Mouse (Mus musculus) liver, embryonic 12.5 days (tissue): Measurements from ENCODE around the gene Cpt1c. TPM values are rescaled to one million over a fixed set of nuclear protein-coding genes. Genes with fewer than 3 reads are reported as not detected.

ENCODE experiments used
- ATAC-seq: fragments of 200-750 bp; cut with Nextera tagmentation; 2 replicates; pipeline ENCODE4 v1.8.0; 2017; ENCODE audit warnings: moderate number of reproducible peaks, mild to moderate bottlenecking, moderate library complexity
- H3K27ac ChIP-seq: fragments of 300-500 bp; sonication (generic); 2 replicates; pipeline ENCODE4 v1.5.1; 2016; ENCODE audit warnings: mild to moderate bottlenecking
- H3K27me3 ChIP-seq: fragments of 300-500 bp; sonication (generic); replicated peaks from 2 replicates; pipeline ENCODE4 v1.6.1; 2016; ENCODE audit warnings: mild to moderate bottlenecking, moderate library complexity
- H3K36me3 ChIP-seq: fragments of 300-500 bp; sonication (generic); 2 replicates; pipeline ENCODE4 v1.6.1; 2016; ENCODE audit warnings: mild to moderate bottlenecking, moderate library complexity
- H3K4me1 ChIP-seq: fragments of 300-500 bp; sonication (generic); 2 replicates; pipeline ENCODE4 v1.6.1; 2016
- H3K4me2 ChIP-seq: fragments of 300-500 bp; sonication (generic); 2 replicates; pipeline ENCODE4 v1.6.1; 2016; ENCODE audit warnings: mild to moderate bottlenecking, moderate library complexity
- H3K4me3 ChIP-seq: fragments of 300-500 bp; sonication (generic); 2 replicates; pipeline ENCODE4 v1.5.1; 2016; ENCODE audit warnings: mild to moderate bottlenecking, moderate library complexity
- H3K9ac ChIP-seq: fragments of 300-500 bp; sonication (generic); 2 replicates; pipeline ENCODE4 v1.6.1; 2016; ENCODE audit warnings: mild to moderate bottlenecking, moderate library complexity
- H3K9me3 ChIP-seq: fragments of 300-500 bp; sonication (generic); replicated peaks from 2 replicates; pipeline ENCODE4 v1.6.1; 2016; ENCODE audit warnings: mild to moderate bottlenecking, moderate library complexity
- WGBS: fragments of 180-500 bp; shearing (Covaris S2); methylation state at CpG from one replicate; pipeline ENCODE4 v1.1.7; 2016; ENCODE audit not compliant: insufficient replicate concordance; 5-methylcytosine and 5-hydroxymethylcytosine counted together
- polyA plus RNA-seq: library from polyadenylated mRNA; unstranded; fragments of >200 nt; fragmentation: Nextera tagmentation; extraction: Ambion mirVana; gene quantifications from 2 replicates; pipeline ENCODE4 v1.2.1, GENCODE M21; 2016

Gene Cpt1c
- polyA plus RNA-seq, 1 experiment from 2014 or later, result 4.0 TPM

DNA sequence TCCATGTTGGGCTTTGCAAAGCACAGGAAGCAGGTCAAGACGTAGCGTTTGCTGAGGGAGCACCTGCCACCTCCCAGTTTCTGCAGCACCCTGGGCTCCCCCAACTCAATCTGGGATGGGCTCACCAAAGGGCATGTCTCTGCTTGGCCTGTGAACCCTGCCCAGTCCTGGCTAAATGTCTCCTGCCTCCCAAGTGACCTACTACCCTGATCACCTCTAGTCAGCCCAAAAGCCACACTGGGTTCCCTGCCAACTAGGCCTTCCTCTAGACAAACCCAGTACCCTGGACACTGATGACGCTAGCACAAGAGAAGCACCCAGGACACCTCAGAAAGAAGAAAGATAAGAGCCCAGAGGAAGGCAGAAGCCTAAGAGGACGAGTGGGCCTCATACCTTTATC is 38.2 kb upstream of the Cpt1c start:
- peak overlapping the region; percentile 31 for H3K4me2 ChIP-seq

DNA sequence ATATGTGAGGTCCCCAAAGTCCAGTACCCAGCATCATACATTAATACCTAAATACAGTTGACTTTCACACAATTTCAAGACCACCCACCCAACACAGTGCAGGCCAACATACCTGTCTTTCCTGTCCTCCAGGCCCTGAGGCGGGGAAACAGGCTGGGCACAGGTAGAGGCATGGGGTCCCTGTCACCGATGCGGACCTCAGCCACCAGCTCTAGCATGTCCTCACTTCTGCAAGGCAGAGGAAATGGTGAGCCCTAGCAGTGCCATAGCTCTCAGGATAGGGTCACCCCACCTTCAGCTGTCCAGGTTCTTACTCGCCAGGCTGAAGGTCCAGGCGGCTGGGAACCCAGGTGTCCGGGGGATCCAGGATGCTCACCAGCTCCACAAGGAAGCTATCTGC is 37.4 kb upstream of the Cpt1c start:
- WGBS, result 94% methylated on average over 6 of the region's 6 CpGs
- no peak overlapping the region for H3K9ac ChIP-seq

More for the DNA sequence above, 38.2 kb upstream of the Cpt1c start:
- WGBS, result 49% methylated on average over 4 of the region's 4 CpGs
- Histone ChIP-seq H3K4me3 (no peak overlapping the region), H3K9ac (peak overlapping the region; percentile 49; the same call in 1 of the 2 replicates), H3K27me3 (0 out of 2 replicates have a peak, but pooled peaks cover under 1% of the 10 kb centered on the region), H3K36me3 (peaks cover 61% of the 10 kb centered on the region), H3K4me1 (peaks cover 37% of the 10 kb centered on the region), H3K9me3 (peaks cover under 1% of the 10 kb centered on the region; the same call in 1 of the 2 replicates), H3K27ac (peak overlapping the region; percentile 60)
- no peak for ATAC-seq

DNA sequence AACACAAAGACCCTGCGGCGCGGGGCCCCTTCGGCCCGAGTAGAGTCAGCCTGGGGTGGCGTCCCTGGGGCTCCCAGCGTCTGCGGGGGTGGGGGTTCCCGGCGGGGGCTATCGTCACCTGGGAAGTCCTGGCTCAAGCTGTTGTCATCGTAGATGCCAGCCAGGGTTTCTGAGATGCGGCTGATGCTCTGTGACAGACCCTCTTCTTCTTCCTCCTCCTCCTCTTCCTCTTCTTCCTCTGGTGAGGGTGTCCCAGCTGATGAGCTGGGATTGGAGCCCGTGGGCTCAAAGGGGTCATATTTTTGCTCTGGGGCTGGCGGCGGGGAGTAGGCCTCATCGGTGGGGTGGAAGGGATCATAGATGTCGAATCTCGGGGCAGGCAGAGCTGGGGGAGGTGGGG is 33.8 kb upstream of the Cpt1c start:
- no peak for ATAC-seq
- H3K27ac ChIP-seq, result no peak overlapping the region
- peaks cover 4% of the 10 kb centered on the region; the same call in 1 of the 2 replicates for H3K9me3 ChIP-seq
- H3K27me3 ChIP-seq, result no peaks in the 10 kb centered on the region
- no peak overlapping the region for H3K9ac ChIP-seq
- no peak overlapping the region for H3K4me2 ChIP-seq
- peaks cover 100% of the 10 kb centered on the region for H3K36me3 ChIP-seq
- no peak overlapping the region for H3K4me3 ChIP-seq
- H3K4me1 ChIP-seq, result peaks cover 11% of the 10 kb centered on the region
- 93% methylated on average over 19 of the region's 19 CpGs for WGBS

More for the DNA sequence above, 37.4 kb upstream of the Cpt1c start:
- peaks cover 4% of the 10 kb centered on the region; the same call in 1 of the 2 replicates for H3K9me3 ChIP-seq
- no peak for ATAC-seq
- H3K36me3 ChIP-seq, result peaks cover 69% of the 10 kb centered on the region
- H3K4me2 ChIP-seq, result no peak overlapping the region
- H3K27ac ChIP-seq, result no peak overlapping the region
- H3K4me3 ChIP-seq, result no peak overlapping the region
- H3K27me3 ChIP-seq, result no peaks in the 10 kb centered on the region
- H3K4me1 ChIP-seq, result peaks cover 35% of the 10 kb centered on the region

DNA sequence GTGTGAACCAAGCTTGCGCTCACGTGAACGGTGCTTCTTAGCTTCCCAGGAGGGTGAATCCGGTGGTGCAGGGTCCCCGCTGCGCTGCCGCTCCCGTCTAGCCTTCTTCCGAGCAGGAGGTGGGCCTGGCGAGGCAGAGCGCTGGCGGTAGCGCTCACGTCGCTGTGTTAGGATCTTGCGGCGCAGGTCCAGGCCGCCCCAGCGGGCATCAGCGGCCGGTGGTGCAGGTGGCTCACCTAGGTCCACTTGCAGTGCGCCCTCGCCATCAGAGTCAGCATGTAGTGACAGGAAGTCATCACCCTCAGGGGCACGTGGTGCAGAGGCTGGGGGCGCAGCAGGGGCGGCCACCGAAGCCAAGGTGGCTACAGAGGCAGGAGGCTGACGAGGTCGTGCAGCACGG is 33.2 kb upstream of the Cpt1c start:
- no peak for ATAC-seq

DNA sequence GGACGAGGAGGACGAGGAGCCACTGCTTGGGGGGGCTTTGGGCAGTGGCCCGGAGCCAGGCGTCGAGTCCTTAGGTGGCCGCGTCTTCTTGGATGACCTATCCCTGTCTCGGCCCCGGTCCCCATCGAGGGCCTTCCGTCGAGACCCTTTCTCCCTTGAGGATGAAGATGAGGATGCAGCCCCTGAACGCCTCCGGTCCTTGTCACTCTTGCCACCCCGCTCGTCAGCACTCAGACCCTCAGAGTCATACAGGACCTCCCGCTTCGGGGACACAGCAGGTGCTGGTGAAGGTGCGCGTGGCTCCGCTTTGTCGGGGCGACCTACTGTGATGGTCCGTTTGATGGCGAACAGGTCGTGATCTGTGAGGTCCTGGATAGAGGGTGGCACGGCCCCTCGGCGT is 32.5 kb upstream of the Cpt1c start:
- Histone ChIP-seq H3K27me3 (no peaks in the 10 kb centered on the region), H3K27ac (no peak overlapping the region), H3K36me3 (peaks cover 100% of the 10 kb centered on the region), H3K4me3 (no peak overlapping the region), H3K9me3 (peaks cover 4% of the 10 kb centered on the region; the same call in 1 of the 2 replicates), H3K4me2 (no peak overlapping the region), H3K4me1 (peaks cover 3% of the 10 kb centered on the region; the same call in 1 of the 2 replicates), H3K9ac (no peak overlapping the region)
- WGBS, result 92% methylated on average over 29 of the region's 29 CpGs
- no peak for ATAC-seq

More for the DNA sequence above, 33.2 kb upstream of the Cpt1c start:
- Histone ChIP-seq H3K9me3 (peaks cover 4% of the 10 kb centered on the region; the same call in 1 of the 2 replicates), H3K4me2 (no peak overlapping the region), H3K9ac (no peak overlapping the region), H3K4me3 (no peak overlapping the region), H3K27me3 (no peaks in the 10 kb centered on the region), H3K36me3 (peaks cover 100% of the 10 kb centered on the region), H3K27ac (no peak overlapping the region), H3K4me1 (peaks cover 7% of the 10 kb centered on the region)
- WGBS, result 92% methylated on average over 30 of the region's 30 CpGs

DNA sequence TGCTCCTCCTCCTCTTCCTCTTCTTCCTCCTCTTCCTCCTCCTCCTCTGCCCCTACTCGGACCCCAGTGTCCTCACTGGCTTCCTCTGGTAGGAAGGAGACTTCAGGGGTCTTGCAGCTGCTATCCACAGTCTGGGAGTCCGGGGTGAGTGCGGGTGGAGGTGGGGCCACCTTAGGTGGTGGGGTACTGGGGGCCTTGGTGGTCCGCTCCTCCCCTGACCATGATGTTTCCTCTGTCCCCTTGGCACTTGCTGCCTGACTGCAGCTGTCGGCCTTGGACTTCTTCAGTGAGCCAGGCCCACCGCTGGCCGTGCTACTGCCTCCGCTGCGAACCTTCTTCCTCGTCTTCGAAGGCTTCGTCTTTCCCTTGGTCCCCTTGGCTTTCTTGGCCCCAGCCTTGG is 31.9 kb upstream of the Cpt1c start:
- Histone ChIP-seq H3K9ac (no peak overlapping the region), H3K4me1 (peaks cover 7% of the 10 kb centered on the region; the same call in 1 of the 2 replicates), H3K4me2 (no peak overlapping the region), H3K27me3 (no peaks in the 10 kb centered on the region), H3K27ac (no peak overlapping the region), H3K36me3 (peaks cover 100% of the 10 kb centered on the region), H3K9me3 (peaks cover 4% of the 10 kb centered on the region; the same call in 1 of the 2 replicates), H3K4me3 (no peak overlapping the region)
- 91% methylated on average over 12 of the region's 12 CpGs for WGBS
- no peak for ATAC-seq

DNA sequence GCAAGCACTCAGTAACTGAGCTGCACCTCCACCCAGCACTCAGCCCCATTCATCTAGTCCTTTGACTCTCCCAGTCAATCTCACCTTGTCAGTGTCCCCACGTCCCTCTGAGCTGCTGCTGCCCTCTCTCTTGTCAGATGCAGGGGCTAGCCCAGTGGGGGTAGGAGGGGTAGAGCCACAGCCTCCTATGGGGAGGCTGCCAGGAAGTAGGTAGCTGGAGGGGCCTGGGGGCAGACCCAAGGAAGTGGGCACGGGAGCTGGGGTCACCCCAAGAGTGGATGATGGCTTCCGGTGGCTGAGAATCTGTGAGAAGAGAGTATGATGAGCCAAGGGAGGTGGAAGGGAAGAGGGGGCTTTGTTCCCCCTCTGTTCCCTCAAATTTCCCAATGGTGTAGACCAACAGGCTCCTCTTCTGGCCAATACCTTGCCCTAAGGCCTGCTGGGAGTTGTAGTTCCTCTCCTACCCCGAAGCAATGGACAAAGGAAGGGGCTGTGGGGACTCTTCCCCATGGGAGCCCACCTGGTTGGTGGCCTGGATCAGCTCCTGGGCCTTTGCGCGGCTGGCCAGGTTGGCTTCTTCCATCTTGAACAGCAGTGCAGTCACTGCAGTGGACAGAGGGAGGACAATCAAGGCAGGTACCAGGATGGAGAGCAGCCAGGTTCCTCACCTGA is 30.8 kb upstream of the Cpt1c start:
- no peak overlapping the region for H3K4me2 ChIP-seq
- peaks cover 100% of the 10 kb centered on the region for H3K36me3 ChIP-seq
- H3K4me1 ChIP-seq, result peaks cover 18% of the 10 kb centered on the region
- 89% methylated on average over 6 of the region's 6 CpGs for WGBS
- H3K4me3 ChIP-seq, result no peak overlapping the region
- no peak overlapping the region; the same call in 1 of the 2 replicates for H3K27ac ChIP-seq
- H3K27me3 ChIP-seq, result no peaks in the 10 kb centered on the region
- H3K9ac ChIP-seq, result no peak overlapping the region
- H3K9me3 ChIP-seq, result peaks cover 4% of the 10 kb centered on the region; the same call in 1 of the 2 replicates
- ATAC-seq, result no peak

DNA sequence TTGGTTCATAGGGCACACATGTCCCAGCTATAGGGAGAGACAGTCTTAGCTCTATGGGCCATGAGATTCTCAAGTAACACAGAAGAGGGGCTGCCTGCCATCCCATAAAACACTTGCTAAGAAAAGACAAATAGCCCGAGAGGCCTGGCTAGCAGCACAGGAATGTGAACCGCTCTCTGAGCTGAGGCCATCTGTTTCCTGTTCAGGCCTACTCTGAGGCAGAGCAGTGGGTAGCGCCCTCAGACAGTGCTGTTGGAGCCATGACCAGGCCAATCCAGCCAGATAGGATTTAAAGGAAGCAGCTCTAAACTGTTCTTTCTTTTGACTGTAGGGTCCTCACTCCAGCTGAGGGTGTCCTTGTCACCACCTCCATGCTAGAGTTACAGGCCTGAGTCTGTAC is 29.9 kb upstream of the Cpt1c start:
- Histone ChIP-seq H3K4me2 (no peak overlapping the region), H3K9me3 (peaks cover 4% of the 10 kb centered on the region; the same call in 1 of the 2 replicates), H3K9ac (no peak overlapping the region), H3K4me1 (peaks cover 26% of the 10 kb centered on the region), H3K4me3 (no peak overlapping the region), H3K27ac (no peak overlapping the region), H3K36me3 (peaks cover 100% of the 10 kb centered on the region), H3K27me3 (no peaks in the 10 kb centered on the region)
- no peak for ATAC-seq
- WGBS, result 61% methylated on average over 3 of the region's 3 CpGs

DNA sequence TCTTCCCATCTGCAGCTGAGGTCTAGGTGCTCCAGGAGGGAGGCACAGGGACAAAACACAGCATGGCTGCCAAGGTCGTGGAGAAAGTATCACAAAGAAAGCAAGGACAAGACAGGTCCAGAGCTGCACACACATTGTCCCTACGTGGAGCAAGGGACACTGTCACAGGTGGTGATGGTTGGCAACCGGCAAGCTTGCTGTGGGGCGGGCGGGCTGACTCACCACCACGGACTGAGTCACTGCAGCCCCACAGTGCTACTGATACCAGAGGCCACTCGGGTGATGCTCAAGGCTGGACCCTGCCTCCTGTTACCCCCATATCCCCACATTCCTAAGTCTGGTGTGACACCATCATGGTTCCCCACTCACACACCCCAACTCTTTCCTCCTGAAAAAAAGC is 27.8 kb upstream of the Cpt1c start:
- WGBS, result 62% methylated on average over 7 of the region's 7 CpGs
- ATAC-seq, result no peak
- Histone ChIP-seq H3K36me3 (peaks cover 84% of the 10 kb centered on the region), H3K27me3 (no peaks in the 10 kb centered on the region), H3K9me3 (no peaks in the 10 kb centered on the region), H3K4me1 (peaks cover 41% of the 10 kb centered on the region), H3K9ac (no peak overlapping the region), H3K4me3 (no peak overlapping the region), H3K27ac (no peak overlapping the region), H3K4me2 (no peak overlapping the region)

DNA sequence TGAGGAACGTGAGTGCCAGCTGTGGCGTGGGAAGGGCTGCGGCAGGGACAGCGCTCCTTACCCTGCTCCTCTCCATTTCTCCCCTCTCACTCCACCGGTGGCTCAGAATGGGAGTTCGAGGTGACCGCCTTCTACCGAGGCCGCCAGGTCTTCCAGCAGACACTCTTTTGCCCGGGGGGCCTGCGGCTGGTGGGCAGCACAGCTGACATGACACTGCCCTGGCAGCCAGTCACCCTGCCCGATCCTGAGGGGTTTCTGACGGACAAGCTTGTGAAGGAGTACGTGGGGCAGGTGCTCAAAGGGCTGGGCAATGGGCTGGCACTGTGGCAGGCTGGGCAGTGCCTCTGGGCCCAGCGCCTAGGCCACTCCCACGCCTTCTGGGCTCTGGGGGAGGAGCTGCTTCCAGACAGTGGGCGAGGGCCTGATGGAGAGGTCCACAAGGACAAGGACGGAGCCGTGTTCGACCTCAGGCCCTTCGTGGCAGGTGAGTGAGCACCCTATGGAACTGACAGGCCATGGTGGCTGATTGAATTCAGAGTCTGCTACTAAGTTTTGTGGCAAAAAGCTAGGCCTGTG is 26.0 kb upstream of the Cpt1c start:
- Histone ChIP-seq H3K9me3 (no peaks in the 10 kb centered on the region), H3K4me1 (peaks cover 54% of the 10 kb centered on the region), H3K9ac (no peak overlapping the region), H3K36me3 (peaks cover 72% of the 10 kb centered on the region), H3K27me3 (no peaks in the 10 kb centered on the region), H3K4me2 (no peak overlapping the region), H3K27ac (0 out of 2 replicates have a peak overlapping the region, but pooled peaks have one; percentile 3), H3K4me3 (no peak overlapping the region)
- WGBS, result 83% methylated on average over 21 of the region's 21 CpGs
- no peak for ATAC-seq

DNA sequence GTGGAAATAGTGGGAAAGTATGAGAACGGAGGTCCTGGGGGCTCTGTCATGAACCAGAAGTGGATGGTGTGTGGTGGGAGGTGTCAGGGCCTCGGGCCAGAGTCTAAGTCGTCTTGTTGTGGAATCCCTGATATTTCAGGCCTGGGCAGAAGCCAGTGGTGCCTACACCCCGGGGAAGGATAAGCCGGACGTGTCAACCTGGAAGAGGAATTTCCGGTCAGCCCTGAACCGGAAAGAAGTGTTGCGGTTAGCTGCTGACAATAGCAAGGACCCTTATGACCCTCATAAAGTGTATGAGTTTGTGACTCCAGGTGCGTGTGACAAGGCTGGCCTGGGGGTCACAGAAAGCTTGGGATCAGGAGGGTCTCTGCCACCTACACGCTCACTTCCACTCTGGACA is 25.1 kb upstream of the Cpt1c start:
- H3K4me3 ChIP-seq, result no peak overlapping the region
- WGBS, result 79% methylated on average over 11 of the region's 11 CpGs
- peaks cover 56% of the 10 kb centered on the region for H3K4me1 ChIP-seq
- H3K36me3 ChIP-seq, result peaks cover 72% of the 10 kb centered on the region
- H3K9me3 ChIP-seq, result no peaks in the 10 kb centered on the region
- 0 out of 2 replicates have a peak overlapping the region, but pooled peaks have one; percentile 6 for H3K27ac ChIP-seq
- H3K4me2 ChIP-seq, result peak overlapping the region; percentile 96
- no peak for ATAC-seq
- no peaks in the 10 kb centered on the region for H3K27me3 ChIP-seq
- H3K9ac ChIP-seq, result 0 out of 2 replicates have a peak overlapping the region, but pooled peaks have one; percentile 1

DNA sequence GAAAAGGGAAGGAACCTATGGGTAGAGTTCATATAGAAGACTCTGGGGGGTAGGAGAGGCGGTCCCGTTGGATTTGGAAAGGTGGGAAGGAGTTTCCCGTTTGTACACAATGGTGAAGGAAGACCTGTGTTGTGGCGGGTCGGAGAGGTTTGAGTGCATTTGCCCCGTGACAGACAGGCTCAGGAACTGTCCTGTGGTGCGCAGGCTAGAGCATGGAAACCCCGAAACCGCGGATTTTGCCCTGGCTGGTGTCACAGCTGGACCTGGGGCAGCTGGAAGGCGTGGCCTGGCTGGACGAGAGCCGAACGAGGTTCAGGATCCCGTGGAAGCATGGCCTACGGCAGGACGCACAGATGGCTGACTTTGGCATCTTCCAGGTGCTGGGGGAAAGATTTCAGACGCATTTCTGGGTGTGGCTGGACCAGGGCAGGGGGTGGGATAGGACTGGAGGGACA is 23.9 kb upstream of the Cpt1c start, which contains the start of gene Bcl2l12:
Bcl2l12 (minus strand) TSS at position 212 of the 455 bp plus-strand sequence.
- H3K27me3 ChIP-seq, result no peaks in the 10 kb centered on the region
- H3K4me2 ChIP-seq, result peak within 1 kb of the TSS; percentile 96
- peaks cover 56% of the 10 kb centered on the region for H3K4me1 ChIP-seq
- WGBS, result under 1% methylated on average over 18 of the region's 18 CpGs
- peak within 1 kb of the TSS; percentile 80 for H3K9ac ChIP-seq
- H3K4me3 ChIP-seq, result peak within 1 kb of the TSS; percentile 77
- ATAC-seq, result peak; percentile 5; the same call in 1 of the 2 replicates
- H3K27ac ChIP-seq, result peak within 1 kb of the TSS; percentile 94
- H3K9me3 ChIP-seq, result no peaks in the 10 kb centered on the region
- peaks cover 72% of the 10 kb centered on the region for H3K36me3 ChIP-seq
